Mouse (Mus musculus): ENCODE measurements around the gene Pigb. TPM values are rescaled to one million over a fixed set of nuclear protein-coding genes. Genes with fewer than 3 reads are reported as not detected.
"Not testable (repeated sequence)": the region's sequence is repeated elsewhere in the genome, so short reads cannot be mapped to it uniquely, and the experiment has no call there.

Pigb gene
- 1 to 10 TPM; 2.6 to 2.8 TPM for total RNA-seq (2021)
- long read RNA-seq, experiment 1, partial matches to known transcripts, result 0 of 2 reads
- long read RNA-seq, experiment 1, other reads (novel, unspliced or antisense), result 0 of 2 reads
- long read RNA-seq, experiment 2, result 0 reads

GRCm38 (mm10) chr9:73040080-73040479 is at the start of gene Pigb:
TSS of gene Pigb (minus strand) at chr9:73040378.
- DNase-seq, result no peak
- intact Hi-C loops (cut with DNase I), result no loop called here

- DNase-seq, result no peak
- intact Hi-C loops (cut with DNase I), result no loop called here
Measured at GRCm38 (mm10) chr9:73089222-73089920, 49.2 kb upstream of the Pigb start.

GRCm38 (mm10) chr9:73087581-73087980 is 47.4 kb upstream of the Pigb start:
- no peak for DNase-seq
- intact Hi-C loops (cut with DNase I), result no loop called here

DNA sequence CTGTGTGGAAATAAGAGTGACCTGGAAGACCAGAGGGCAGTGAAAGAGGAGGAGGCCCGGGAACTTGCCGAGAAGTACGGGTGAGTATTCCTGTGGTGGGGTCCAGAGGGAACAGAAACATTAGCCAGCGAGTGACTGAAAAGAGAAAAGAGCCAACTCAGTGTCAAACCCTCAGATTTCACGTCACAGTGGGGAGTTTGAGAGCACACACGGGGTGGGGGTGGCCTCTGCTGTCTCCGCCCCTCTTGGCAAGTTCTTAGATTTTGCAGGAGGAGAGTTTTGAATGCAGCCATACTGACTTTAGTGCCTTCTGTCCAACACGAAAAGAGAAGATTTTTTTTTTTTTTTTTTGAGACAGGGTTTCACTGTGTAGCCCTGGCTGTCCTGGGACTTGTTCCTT is 46.9 kb upstream of the Pigb start:
- DNase-seq, result no peak
- intact Hi-C loops (cut with DNase I), result no loop called here

- intact Hi-C loops (cut with DNase I), result no loop called here
Measured at GRCm38 (mm10) chr9:73085845-73086244, 45.7 kb upstream of the Pigb start.

GRCm38 (mm10) chr9:73083956-73084355 is 43.8 kb upstream of the Pigb start:
- intact Hi-C loops (cut with DNase I), result no loop called here
- no peak for DNase-seq

More at GRCm38 (mm10) chr9:73085845-73086244, 45.7 kb upstream of the Pigb start:
- DNase-seq, result no peak

DNA sequence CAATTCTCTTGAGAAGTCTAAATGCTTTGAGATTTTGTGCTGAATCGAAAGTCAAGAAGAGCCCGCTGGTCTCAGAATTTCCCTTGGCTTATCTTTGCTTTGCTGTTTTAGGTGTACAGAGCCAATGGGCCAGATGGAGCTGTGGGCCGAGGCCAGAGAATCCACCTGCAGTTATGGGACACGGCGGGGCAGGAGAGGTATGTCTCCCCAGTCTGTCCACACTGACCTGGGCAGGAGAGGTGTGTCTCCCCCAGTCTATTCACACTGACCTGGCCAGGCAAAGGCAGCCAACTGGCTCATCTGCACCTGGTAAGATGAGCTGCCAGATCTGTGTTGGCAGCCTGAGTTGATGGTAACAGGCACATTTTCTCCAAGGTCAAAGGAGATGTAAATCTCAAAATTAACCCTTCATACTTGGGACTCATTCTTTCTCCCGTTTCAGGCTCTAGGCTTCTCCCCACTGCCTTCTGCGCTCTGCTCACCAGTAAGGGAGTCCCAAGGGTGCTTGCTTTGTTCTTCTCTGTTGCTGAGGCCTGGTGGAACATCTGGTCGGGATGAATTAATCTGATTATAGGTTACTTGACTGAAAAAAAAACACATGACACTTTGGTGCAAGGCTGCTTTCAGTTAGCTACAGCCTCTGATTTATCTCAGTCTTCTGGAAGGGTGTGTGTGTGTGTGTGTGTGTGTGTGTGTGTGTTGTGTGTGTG is 42.3 kb upstream of the Pigb start:
- intact Hi-C loops (cut with DNase I), result no loop called here
- DNase-seq, result no peak

- no peak for DNase-seq
- intact Hi-C loops (cut with DNase I), result no loop called here
Measured at GRCm38 (mm10) chr9:73079801-73080325, 39.7 kb upstream of the Pigb start.

DNA sequence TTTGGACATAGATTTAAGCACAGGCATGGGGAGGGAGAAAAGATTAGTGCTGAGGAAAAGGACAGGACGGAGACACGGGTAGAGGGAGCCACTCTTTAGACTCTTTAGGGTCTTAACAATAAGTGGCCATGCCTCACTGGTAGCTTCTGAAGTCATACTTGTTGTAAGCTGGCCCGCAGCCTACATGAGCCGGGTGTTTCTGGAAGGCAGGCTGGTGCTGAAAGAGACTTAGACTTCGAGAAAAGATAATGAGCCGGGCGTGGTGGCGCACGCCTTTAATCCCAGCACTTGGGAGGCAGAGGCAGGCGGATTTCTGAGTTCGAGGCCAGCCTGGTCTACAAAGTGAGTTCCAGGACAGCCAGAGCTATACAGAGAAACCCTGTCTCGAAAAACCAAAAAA is 39.2 kb upstream of the Pigb start:
- intact Hi-C loops (cut with DNase I); DNase-seq: not testable (repeated sequence)

DNA sequence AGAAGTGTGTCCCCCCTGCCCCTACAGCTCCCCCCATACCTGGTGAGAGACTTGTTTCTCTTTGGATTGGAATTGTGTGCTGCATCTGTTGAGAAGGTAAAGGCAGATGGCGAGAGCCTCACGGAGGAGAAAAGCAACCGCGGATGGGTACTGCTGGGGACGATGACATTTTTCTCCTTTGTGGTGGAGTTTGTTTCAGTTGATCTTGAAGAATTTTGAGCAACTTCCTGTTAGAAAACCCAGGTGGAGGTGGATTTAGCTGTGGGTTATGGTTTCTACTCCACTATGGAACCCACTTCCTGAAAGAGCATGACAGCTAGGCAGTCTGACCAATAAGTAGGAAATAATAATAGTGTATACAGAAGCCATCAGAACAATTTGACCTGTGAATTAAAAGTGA is 33.0 kb upstream of the Pigb start:
- intact Hi-C loops (cut with DNase I), result no loop called here
- no peak for DNase-seq

- intact Hi-C loops (cut with DNase I), result no loop called here
- DNase-seq, result no peak
Measured at GRCm38 (mm10) chr9:73072426-73072825, 32.2 kb upstream of the Pigb start.

- intact Hi-C loops (cut with DNase I), result no loop called here
- no peak for DNase-seq
Measured at GRCm38 (mm10) chr9:73070971-73071659, 30.9 kb upstream of the Pigb start.

- intact Hi-C loops (cut with DNase I), result no loop called here
- DNase-seq, result no peak
Measured at GRCm38 (mm10) chr9:73068688-73069087, 28.5 kb upstream of the Pigb start.

- intact Hi-C loops (cut with DNase I), result no loop called here
- no peak for DNase-seq
Measured at GRCm38 (mm10) chr9:73068230-73068679, 28.1 kb upstream of the Pigb start.

GRCm38 (mm10) chr9:73067086-73067485 is 26.9 kb upstream of the Pigb start:
- DNase-seq, result no peak
- intact Hi-C loops (cut with DNase I), result no loop called here

DNA sequence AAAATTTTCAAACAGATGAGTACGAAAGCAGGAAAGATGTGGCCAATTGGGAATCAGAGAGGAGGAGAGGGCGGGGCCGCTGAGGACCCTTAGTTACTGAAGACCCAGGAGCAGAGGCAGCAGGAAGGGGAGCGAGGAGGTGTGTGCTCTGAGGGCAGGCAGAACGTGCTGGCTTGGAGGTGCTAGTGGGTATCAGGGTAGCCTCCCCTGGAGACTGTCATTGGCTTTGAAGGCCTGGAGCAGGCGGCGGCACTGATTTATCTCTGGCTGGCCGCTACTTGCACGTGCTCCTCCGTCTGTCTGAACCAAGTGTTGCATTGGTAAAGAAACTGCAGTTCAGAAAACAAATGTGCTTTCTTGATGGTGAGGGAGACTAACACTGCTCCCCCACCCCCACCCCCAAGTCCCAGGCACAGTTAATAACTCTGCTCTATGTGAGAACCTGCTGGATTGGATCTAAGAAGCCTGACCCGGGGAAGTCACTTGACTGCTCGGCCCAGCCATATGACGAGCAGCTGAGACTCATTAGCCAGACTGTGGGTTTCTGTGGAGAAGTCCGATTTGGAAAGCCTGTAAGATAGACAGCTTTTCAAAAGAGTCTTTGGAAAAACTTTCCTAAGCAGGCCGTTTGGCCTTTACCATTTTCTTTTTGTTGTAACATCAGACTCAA is 23.6 kb upstream of the Pigb start:
- intact Hi-C loops (cut with DNase I), result no loop called here
- no peak for DNase-seq

DNA sequence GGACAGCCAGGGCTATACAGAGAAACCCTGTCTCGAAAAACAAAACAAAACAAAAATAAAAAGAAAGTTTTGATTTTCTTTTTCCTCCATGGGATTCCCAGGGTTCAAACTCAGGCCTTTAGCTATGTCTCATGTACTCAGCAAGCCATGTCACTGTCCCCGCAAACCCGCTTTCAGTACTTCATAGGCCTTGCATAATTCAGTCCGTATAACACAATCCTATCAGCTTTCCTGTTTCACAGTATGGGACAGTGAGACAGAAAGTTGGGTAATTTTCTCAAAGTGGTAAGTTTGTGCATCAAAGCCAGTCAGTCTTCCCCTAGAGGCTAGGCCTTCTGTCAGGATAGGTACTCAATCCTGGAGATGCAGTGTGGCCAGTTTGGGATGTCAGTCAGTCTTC is 19.0 kb upstream of the Pigb start:
- no peak for DNase-seq
- intact Hi-C loops (cut with DNase I), result no loop called here

DNA sequence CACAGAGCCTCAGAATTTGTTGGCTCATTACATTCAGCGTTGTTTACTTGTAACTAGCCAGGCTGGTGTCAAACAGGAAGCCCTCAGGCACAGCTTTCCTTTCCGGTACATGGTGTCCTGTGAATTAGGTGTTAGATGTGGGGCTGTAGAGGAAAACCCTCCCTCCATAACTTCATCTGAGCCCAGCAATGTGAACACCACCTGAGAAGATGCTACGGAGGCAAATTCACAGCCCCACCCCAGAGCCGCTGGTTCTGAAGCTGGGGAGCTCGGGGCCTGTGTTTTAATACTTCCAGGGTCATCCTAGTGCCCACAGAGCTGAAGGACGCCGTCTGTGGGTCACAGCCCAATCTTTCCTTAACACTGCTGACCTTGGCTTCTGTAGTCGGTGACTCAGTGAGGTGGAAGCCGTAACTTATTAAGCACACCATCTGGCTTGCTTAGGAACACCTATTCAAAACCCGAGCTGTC is 15.3 kb upstream of the Pigb start:
- no peak for DNase-seq
- intact Hi-C loops (cut with DNase I), result no loop called here

DNA sequence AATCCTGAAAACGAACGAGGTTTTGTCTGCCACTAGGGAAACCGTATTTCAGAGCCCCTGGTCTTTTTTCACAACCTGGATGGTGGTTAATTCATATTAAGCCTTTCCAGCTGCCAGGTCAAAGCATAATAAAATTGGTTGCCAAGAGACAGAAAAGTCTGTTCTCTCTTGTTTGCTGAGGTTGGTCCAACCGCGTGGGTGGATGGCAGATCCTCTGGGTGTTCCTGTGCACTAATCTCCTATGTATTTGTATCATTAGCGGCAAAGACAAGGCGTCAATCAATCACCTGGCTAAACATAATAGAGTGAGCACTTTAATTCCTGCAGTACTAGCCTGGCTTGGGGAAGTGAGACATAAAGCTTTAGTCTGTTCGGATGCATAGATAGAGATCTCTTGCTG is 10.4 kb upstream of the Pigb start:
- intact Hi-C loops (cut with DNase I), result no loop called here
- no peak for DNase-seq

GRCm38 (mm10) chr9:73049833-73050232 is 9.7 kb upstream of the Pigb start:
- intact Hi-C loops (cut with DNase I), result no loop called here
- DNase-seq, result no peak
